Mouse (Mus musculus): ENCODE data around the gene Kansl1.
"Not testable (repeated sequence)": the region's sequence is repeated elsewhere in the genome, so short reads cannot be mapped to it uniquely, and the experiment has no call there.

The Kansl1 gene

DNA sequence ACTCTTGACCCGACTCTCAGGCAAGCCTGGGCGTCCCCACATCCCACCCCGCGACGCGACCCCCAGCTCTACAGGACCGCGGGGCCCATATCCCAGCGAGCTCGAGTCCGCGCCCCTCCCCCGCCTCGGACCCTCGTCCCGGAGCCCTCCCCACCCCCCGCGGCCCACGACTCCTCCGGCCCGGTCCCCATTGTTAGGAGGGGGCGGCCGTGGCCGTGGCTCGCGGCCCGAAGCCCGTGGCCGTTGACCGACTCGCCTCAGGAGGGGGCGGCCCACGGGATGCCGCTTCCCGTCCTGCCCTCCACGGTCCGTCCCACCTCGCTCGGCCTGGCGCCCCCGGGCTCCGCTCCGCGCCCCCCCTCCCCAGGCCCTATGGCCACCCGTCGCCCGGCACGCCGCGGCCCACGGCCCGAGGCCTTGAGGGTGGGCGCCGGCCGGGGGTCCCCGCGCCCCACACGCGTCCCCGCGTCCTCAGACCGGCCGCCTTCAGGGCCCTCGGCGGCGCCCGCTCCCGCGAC lies at the start of gene Kansl1:
Gene Kansl1 (minus strand): TSS at position 111 of the 518 bp plus-strand sequence.
- no peak for DNase-seq (ENCODE audit: low spot score in 2 of 2)

DNA sequence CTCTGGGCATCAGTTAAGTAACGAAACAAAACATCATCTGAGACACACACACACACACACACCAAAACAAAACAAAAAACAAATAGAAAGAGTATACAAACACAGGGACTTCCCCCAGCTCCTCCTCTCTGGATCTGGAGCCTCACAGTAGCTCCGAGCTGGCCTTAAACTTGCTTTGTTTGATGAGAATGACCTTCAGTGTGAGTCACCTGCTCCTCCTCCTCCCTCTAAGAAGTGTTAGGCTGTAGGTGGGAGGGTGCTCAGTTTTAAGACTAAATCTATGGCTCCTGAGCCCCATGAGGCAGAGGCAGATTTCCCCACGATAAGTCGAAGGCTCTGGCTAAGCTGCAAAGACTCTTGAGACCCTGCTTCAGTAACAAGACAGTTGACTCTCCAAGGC lies 43.8 kb upstream of the Kansl1 start:
- DNase-seq (ENCODE audit: low spot score in 2 of 2) = no peak

DNA sequence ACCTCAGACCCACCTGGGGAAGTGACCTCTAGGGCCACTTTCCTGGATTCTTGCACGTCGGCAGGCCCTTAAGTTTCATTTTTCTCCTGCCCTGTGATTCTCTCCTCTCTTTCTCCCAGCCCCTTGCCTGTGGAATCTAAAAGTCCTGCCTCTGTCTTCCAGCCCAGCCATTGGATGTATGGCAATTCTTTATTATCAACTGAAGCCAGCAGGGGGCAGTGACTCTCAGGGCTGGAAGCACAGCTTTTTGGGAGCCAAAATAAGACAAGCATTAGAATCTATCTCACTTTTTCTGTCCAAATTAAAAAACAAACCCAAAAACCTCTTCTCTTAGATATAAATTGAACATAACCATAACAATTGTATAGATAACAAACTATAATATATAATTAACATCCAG lies 41.9 kb upstream of the Kansl1 start:
- no peak for DNase-seq (ENCODE audit: low spot score in 2 of 2)

GRCm38 (mm10) chr11:104508455-104508854 lies 39.8 kb upstream of the Kansl1 start:
- no peak for DNase-seq (ENCODE audit: low spot score in 2 of 2)

GRCm38 (mm10) chr11:104488292-104488691 lies 19.6 kb upstream of the Kansl1 start:
- DNase-seq (ENCODE audit: low spot score in 2 of 2) = no peak

DNA sequence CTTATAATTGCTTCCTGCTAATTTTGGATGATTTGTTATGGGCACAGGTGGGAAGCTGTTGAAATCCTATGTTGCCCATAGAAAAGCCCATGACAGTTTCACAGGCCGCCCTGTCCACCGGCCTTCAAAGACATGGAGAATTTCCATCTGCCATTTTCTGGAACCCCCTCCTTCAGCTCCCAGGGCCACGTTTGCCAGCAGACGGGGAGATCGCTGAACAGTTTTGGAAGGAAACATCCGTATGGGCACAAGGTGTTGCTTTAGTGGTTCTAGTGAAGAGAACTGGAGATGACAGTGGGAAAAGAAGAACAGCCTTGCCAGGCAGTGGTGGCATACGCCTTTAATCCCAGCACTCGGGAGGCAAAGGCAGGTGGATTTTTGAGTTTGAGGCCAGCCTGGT lies 13.3 kb upstream of the Kansl1 start:
- DNase-seq (ENCODE audit: low spot score in 2 of 2) = no peak

DNA sequence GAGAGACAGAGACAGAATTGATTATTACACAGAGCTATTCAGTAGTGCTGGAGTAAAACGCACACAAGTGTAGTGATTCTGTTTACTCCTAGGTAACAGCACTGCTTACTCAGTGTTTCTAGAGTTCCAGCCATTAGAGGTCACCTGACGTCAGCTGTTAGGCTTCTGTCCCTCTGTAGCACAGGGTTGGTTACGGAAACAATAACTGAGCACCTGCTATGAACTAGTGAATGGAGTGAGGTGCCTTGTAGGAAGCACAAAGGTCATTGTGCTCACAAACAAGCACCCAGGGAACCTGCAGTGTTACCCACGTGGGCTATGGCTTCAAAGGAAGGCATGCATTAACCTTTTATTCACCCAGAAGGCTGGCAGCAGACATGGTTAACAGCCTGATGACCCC lies 10.8 kb upstream of the Kansl1 start:
- no peak for DNase-seq (ENCODE audit: low spot score in 2 of 2)

DNA sequence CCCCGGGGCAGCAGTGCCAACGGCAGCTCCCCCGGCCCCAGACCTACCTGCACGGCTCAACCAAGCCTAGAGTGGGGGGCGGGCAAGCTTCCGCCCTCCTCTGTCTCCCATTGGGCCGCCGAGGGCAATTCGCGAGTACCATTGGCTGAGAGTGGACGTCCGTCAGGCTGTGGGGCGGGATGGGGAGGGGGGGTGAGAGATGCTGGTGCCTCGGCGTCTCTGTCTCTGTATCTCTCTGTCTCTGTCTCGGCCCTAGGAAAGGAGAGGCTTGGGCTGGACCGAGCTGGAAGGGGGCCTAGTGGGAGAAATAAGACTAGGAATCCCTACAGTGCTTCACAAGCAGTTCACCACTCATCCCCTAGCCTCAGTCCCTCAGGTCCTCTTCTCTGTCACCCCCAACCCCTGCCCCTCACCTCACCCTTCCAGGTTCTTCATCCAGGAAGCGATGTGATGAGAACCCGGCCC lies 742 bp upstream of the Kansl1 start:
- DNase-seq (ENCODE audit: low spot score in 2 of 2) = peak; percentile 88 to 89

- no peak for DNase-seq (ENCODE audit: low spot score in 2 of 2)
Measured at GRCm38 (mm10) chr11:104467698-104468097, 963 bp downstream of the Kansl1 start.

GRCm38 (mm10) chr11:104461551-104461950 lies 7.1 kb downstream of the Kansl1 start:
- DNase-seq (ENCODE audit: low spot score in 2 of 2) = peak; percentile 29 to 69

DNA sequence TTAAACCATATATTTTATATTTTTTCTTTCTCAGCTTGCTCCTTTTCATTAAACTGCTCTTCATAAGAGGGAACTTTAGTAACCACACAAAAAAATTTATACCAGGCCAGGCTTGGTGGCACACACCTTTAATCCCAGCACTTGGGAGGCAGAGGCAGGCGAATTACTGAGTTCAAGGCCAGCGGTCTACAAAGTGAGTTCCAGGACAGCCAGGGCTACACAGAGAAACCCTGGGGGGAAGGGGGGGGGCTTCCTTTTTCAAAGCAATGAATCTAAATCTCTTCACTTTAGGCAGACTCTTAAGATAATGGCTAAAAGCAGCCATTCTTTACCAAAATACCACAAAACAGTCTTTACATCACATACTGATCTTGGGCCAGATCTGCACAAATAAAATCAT lies 9.0 kb downstream of the Kansl1 start:
- DNase-seq (ENCODE audit: low spot score in 2 of 2) = no peak

- DNase-seq (ENCODE audit: low spot score in 2 of 2) = no peak
Measured at GRCm38 (mm10) chr11:104458507-104458906, 10.2 kb downstream of the Kansl1 start.

GRCm38 (mm10) chr11:104452709-104453108 lies 16.0 kb downstream of the Kansl1 start:
- DNase-seq (ENCODE audit: low spot score in 2 of 2) = no peak

- DNase-seq (ENCODE audit: low spot score in 2 of 2) = no peak
Measured at GRCm38 (mm10) chr11:104451239-104451638, 17.4 kb downstream of the Kansl1 start.

- DNase-seq (ENCODE audit: low spot score in 2 of 2) = not testable (repeated sequence)
Measured at GRCm38 (mm10) chr11:104448499-104448898, 20.2 kb downstream of the Kansl1 start.

DNA sequence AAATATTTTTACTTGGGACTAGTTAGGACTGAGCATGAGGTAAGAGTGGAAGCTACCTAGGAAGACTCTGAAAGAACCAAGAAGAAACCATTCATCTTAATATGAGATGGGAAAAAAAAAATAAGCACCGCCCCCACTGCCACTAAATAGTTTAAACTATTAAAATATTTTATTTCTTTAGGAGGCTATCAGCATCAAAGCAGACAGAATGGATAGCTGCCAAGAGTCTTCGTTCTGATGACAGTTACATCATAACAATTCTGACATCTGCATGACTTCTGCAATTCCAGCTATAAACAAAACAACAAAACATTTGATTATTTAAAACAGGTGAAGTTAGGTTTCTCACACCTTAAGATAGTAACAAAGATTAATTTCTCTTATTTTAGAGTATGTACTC lies 23.1 kb downstream of the Kansl1 start:
- no peak for DNase-seq (ENCODE audit: low spot score in 2 of 2)

- no peak for DNase-seq (ENCODE audit: low spot score in 2 of 2)
Measured at GRCm38 (mm10) chr11:104445044-104445443, 23.6 kb downstream of the Kansl1 start.

DNA sequence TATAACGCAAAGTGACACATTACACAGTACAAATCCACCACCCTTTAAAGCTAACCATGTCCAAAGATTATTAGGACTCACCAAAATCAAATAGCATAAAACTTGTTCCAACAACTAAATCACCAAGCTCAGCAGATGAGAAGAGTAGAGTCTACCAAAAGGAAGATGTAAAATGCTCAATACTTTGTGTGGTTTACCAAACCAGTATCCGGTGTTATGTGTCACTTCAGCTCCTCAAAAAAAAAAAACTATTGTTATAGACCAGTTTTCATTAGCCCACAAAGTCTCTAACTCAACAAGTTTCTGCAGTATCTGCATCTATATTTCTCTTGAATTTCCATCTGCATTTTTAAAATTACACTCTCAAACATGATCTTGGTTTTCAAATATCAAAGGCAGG lies 25.3 kb downstream of the Kansl1 start:
- no peak for DNase-seq (ENCODE audit: low spot score in 2 of 2)

DNA sequence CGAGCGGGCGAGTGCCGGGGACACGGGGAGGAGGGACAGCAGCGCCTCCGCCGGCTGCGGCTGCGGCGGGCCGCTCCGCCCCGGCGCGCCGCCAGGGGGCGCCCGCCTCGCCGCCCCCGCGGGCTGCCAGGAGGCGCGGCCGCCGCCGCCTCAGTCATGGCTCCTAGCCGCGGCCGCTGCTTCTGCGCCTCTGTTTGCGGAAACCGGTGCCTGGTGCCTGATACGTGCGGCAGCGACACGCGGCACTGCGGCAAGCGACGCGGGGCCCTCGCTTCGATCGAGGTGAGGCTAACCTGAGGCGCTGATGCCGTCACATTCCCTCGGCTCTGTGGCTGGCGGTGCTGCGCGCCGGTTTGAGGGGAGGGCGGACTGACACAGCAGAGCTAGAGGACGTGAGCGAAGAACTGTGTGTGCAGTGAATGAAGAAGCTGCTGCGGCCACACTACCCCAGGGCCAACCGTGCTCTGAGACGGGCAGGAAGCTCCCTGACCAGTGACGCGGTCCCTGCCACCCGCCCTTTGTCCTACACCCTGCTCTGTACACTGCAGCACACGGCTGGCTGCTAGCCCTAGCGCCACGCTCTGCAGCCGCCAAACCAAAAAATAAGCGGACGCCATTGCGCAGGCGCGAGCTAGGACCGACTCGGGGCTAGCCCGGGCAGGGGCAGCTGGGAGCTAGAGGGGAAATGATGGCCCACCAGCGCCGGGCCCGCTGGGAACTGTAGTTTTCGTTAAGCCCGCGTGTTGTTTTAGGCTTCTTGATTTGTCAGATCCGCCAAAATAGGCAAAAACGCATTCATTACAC lies 26.1 kb downstream of the Kansl1 start:
- peak; percentile 88 to 89 for DNase-seq (ENCODE audit: low spot score in 2 of 2)

DNA sequence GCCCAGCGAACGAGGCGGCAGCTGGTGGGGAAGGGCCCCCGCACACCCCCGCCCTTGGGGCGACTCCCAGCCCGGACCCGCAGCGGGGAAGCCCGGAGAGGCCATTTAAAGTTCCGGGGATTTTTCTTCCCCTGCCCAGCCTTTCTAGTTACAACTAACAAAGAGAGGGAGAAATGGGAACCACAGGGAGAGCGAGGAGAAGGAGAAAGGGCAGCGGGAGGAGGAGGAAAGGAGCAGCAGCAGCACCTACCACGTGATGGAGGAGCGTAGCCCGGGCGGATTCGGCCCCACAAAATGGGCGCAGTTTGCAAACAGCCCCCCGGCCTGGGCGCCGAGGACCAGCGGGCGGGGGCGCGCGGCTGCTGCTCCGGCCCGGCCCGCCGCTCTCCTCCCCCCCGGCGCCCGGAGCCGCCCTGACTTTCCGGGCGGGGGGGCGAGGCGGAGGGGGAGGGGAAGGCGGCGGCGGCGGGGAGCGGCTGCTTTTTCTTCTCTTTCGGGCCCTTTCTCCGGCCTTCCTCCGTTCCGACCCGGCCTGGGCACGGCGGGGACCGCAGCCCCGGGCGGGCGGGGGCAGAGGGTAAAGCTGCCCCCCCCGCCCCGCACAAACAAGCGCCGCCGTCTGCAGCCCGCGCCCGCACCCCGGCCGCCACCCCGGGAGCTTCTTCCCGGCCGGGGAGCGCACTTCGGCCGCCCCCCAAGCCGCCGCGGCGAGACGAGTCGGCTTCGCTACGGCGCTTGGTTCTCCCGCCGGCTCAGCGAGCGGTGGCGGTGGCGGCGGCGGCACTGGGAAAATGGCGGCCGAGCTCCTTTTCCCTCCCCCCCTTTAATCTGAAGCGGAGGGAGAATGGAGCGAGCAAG lies 27.0 kb downstream of the Kansl1 start:
- DNase-seq (ENCODE audit: low spot score in 2 of 2) = peak; percentile 72 to 73

DNA sequence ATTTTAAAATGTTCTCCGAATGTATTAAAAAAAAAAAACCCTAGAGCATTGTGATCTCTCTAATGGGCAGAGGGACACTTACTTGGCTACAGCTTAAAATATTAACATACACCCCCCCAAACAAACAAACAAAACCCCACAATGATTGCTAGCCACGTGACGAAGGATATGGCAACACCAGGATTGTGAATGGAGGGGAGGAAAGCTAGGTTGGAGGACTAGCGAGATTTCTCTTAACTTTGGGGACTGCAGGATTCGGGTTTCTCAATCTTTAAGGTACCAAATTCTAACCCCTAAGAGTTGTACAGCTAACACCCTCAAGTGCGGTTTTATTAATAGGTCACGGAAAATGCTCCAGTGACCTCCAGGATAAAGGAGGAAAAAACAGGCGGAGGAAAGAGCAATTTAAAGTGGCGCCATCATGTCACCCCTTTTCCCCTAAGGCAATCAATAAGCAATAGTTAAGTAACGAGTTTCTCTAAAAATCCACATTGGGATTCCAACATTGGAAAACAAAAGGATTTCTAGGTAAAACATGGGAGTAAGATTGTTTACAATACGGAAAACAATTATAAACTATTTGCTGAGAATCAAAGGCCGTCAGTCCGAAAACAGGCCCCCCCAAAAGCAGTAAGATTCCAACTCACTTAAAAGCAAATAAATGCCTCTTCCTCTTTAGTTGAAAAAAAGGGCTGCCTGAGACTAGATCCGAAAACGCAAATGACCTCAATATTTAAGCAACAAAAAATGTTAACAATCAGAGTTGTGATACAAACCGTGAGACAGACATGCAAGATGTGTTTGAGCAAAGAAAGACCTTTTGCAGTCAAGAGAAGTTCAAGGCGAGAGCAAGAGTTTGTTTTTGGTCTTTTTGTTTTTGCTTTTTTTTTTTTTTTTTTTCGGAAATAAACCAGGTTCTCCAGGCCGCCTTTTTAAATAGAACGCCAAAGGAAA lies 27.9 kb downstream of the Kansl1 start:
- DNase-seq (ENCODE audit: low spot score in 2 of 2) = no peak

All from frontal cortex, postnatal 36 days (tissue).